Mouse (Mus musculus) urinary bladder, postnatal 10 days (tissue): ENCODE data around the gene Crtac1.

Source experiments
- DNase-seq: peaks from one replicate; pipeline ENCODE4 v3.0.0; 2022; ENCODE audit warnings: low spot score

The Crtac1 gene

GRCm38 (mm10) chr19:42425208-42425607 lies 6.4 kb downstream of the Crtac1 start:
- no peak for DNase-seq

DNA sequence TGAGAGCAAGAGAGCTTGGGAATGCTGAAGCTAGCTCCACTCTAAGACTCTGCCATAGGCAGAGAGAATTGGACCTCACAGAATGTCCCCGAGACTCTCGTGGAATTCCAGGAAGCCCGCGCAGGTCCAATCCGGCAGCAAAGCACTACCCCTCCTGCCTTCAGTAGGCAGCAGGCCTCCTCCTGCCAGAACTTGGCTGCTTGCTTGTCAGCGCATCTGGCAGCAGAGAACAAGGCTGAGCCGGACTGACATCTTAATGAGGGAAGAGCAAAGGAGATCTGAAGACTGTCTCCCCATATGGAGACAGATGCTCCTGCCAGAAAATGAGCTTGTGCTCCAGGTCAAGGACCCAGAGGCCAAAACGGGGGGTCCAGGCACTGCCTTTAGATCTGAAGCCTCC lies 16.5 kb downstream of the Crtac1 start:
- DNase-seq, result no peak

DNA sequence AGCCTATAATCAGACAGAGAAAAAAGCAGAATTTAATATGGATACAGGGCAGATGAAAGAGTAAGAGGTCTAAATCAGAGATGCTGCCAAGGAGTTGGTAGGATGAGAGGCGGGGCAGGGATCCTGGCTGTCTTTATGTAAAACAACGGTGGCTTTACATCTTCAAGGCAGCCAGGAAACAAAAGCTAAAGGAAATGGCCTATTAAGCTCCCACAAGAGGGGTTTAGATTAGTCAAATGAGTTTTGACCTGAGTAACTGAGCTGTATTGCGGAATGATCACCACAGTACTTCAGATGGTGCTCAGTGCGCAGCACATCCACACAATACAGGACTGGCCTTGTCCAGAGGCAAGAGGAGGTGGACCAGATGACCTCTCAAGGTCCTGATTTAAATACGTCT lies 21.7 kb downstream of the Crtac1 start:
- DNase-seq, result no peak

- DNase-seq, result no peak
These were observed 22.4 kb downstream of the Crtac1 start for GRCm38 (mm10) chr19:42409226-42409625.

DNA sequence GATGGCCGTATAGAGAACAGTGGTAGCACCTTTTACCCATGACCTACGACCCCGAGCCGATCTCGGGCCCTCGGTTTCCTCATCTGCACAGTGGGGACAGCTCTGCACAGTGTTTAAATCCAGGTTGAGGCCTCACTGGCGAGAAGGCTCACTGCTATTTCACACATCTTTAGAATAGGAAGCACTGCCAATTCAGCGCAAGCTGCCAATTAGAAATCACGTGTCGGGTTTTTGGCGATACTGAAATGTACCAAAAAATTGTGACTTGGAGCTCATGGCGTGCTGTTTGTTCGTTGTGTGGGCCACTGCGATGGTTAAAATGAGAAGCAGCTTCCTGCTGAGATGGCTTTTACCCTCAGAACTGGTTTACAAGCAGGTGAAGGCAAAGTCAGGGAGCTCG lies 27.2 kb downstream of the Crtac1 start:
- DNase-seq, result no peak

GRCm38 (mm10) chr19:42399974-42400373 lies 31.6 kb downstream of the Crtac1 start:
- DNase-seq, result no peak

- no peak for DNase-seq
These were observed 34.3 kb downstream of the Crtac1 start for GRCm38 (mm10) chr19:42397281-42397680.

GRCm38 (mm10) chr19:42394848-42395534 lies 36.6 kb downstream of the Crtac1 start:
- DNase-seq, result no peak

GRCm38 (mm10) chr19:42393920-42394319 lies 37.7 kb downstream of the Crtac1 start:
- DNase-seq, result no peak

DNA sequence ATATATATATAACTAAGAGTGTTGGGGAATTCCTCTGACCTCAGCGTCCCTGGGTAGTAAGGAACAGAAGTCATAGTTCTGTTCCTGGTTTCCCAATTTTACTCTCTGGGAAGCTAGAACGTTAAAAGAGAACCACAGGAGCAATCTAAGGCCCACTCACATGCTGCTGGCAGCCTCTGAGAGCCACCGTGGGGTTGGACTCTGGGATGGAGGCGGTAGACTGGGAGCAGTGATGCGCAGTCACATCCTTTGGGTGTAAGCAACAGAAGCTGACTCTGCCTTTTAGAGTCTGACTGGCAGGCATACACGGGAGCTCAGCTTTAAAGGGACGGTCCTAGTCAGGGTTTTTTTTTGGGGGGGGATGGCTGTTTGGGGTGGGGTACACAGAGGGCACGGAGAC lies 39.5 kb downstream of the Crtac1 start:
- DNase-seq, result no peak

DNA sequence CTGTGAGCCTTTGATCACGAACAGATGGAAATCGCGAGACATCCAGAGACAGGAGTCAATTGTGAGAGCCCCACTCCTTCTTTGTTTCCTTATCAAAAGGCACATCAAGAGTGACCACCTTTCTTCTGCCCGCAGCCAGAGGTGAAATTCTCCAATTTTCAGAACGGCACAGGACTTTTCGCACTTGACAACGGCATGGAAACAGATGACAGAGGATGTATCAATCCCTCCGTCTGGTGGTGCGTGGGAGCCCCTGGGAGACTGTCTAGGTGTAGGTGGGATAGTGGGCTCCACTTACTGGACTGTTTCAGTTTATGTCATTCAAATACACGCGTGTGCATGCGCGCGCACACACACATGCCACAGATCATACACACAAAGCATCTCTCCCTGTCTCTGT lies 42.0 kb downstream of the Crtac1 start:
- DNase-seq, result no peak

DNA sequence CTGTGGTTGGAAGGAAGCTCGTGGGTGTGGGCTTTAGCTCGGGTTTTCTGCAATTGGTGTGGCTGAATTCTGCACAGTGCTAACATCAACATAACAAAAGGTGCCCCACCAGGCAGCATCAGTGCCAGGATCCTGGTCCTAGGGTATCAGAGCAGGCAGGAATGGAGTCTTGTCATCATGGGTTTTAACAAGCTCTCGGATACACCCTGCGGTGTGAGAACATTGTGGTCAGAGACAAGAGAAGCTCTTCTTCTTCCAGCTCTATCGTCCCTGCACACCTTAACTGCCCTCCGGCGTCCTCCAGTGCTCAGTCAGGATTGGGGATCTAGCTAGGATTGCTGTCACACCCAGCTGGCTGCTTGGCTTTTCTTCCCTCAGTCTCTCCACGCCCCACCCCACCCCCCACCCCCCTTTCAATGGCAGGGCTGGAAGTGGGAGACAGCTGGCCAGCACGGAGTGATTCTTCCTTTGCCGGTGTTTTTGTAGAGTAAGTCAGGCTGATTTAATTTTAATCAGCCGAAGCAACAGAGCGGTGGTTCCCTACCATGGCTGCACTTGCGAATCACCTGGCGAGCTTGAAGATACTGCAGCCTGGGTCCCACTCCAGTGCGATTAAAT lies 46.5 kb downstream of the Crtac1 start:
- no peak for DNase-seq

- DNase-seq, result no peak
These were observed 50.6 kb downstream of the Crtac1 start for GRCm38 (mm10) chr19:42380981-42381373.

DNA sequence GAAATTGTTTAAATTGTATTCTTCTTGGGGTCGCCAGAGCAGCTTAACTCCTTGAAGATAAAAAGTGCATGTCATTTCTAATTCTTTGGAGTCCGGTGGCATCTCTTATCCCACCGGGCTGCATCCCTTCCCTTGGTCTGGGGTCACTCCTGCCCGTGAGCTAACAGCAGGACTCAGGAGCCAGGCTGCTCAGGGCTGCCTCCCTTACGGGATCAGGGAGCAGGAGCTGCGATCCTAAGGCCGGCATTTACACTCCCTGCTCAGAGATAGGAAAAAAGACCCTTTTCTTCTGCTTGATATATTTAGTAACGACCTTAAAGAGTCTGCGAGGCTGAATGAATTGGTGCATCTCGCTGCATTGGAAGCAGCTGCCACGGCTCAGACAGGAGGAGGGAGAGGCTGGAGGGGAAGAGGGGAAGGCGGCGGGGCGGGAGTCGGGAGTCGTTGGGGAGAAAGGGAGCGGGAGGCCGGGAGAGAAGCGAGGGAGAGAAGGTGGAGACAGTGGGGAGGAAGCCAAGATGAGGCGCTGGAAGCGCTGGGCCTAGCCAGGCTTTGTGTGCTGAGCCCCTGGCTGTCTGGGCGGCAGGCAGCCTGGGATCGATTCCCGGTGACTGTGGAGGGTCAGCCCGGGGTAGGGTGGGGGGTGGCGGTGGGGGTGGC lies 51.1 kb downstream of the Crtac1 start:
- no peak for DNase-seq

GRCm38 (mm10) chr19:42379798-42380197 lies 51.8 kb downstream of the Crtac1 start:
- no peak for DNase-seq

GRCm38 (mm10) chr19:42377206-42377605 lies 54.4 kb downstream of the Crtac1 start:
- no peak for DNase-seq

GRCm38 (mm10) chr19:42363551-42363950 lies 68.0 kb downstream of the Crtac1 start:
- no peak for DNase-seq

- no peak for DNase-seq
These were observed 73.2 kb downstream of the Crtac1 start for GRCm38 (mm10) chr19:42358406-42358805.

- DNase-seq, result no peak
These were observed 74.7 kb downstream of the Crtac1 start for GRCm38 (mm10) chr19:42356854-42357253.

GRCm38 (mm10) chr19:42355476-42355875 lies 76.1 kb downstream of the Crtac1 start:
- no peak for DNase-seq

DNA sequence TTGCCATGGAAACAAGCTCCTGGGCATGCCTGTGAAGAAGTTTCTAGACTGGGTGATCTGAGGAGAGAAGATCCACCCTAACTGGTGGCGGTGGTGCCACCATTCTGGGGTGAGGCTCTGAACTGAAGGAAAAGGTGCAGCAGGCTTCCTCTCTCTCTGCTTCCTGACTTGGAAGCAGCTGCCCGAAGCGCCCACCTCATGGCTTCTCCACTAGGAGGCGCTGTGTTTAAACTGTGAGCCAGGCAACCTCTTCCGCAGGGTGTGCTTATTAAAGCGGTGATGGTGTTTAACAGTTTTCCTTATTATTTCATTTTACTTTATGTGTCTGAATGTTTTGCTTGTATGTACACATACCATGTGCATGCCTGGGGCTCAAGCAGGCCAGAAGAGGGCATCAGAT lies 90.4 kb downstream of the Crtac1 start:
- DNase-seq, result no peak

DNA sequence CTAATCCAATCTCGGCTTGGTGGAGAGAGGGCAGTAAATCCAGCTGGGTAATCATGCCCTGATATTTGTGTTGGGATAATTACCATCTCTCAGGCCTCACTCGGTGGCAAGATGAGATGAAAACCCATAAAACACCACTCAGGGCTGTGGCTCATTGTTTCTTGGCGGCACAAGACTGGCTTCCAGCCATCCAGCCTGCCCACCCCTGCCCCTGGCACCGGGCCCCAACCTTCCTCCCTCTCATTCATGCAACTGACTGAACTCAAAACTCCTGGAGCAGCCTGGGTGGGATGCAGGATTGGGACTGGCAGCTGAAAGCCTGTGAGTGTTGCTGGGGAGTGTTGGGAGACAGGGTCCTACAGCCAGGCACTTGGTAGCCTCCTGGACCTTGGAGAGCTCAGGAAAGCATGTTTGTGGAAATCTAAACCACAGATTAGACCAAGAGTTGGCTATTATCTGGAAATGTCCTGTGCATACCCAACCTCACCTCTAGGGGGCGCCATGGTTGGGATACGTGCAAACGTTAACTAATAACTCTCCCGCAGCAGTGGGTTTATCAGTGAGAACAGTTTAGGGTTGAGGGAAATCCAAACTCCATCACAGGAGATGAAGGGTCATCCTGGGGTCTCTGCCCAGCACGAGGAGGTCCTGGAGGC lies 99.4 kb downstream of the Crtac1 start:
- DNase-seq, result no peak

GRCm38 (mm10) chr19:42331446-42331845 lies 100.1 kb downstream of the Crtac1 start:
- no peak for DNase-seq
